Mouse (Mus musculus) liver, embryonic 11.5 days (tissue): ENCODE data around the gene Nav2. TPM values are rescaled to one million over a fixed set of nuclear protein-coding genes. Genes with fewer than 3 reads are reported as not detected.

Experiments used
- ATAC-seq: fragments of 200-750 bp; cut with Nextera tagmentation; replicated peaks from 2 replicates; pipeline ENCODE4 v1.8.0; 2017; ENCODE audit warnings: moderate number of reproducible peaks, mild to moderate bottlenecking, moderate TSS enrichment, moderate library complexity; ENCODE audit not compliant: low FRiP score
- DNase-seq: peaks from one replicate; pipeline ENCODE4 v3.0.0-alpha.2; 2017; ENCODE audit warnings: low spot score
- H3K27ac ChIP-seq: fragments of 300-500 bp; sonication (generic); 2 replicates; pipeline ENCODE4 v1.5.1; 2014; ENCODE audit warnings: mild to moderate bottlenecking, low read depth, low read length, control low read depth
- H3K27me3 ChIP-seq: fragments of 300-500 bp; sonication (generic); replicated peaks from 2 replicates; pipeline ENCODE4 v1.6.1; 2014; ENCODE audit warnings: low read length, mixed read lengths; ENCODE audit not compliant: control insufficient read depth, insufficient read depth
- H3K36me3 ChIP-seq: fragments of 300-500 bp; sonication (generic); 2 replicates; pipeline ENCODE4 v1.6.1; 2014; ENCODE audit warnings: mild to moderate bottlenecking, low read length, moderate library complexity, mixed read lengths; ENCODE audit not compliant: control insufficient read depth, insufficient read depth
- H3K4me1 ChIP-seq: fragments of 300-500 bp; sonication (generic); replicated peaks from 2 replicates; pipeline ENCODE4 v1.6.1; 2014; ENCODE audit warnings: low read length, mixed read lengths; ENCODE audit not compliant: control insufficient read depth, insufficient read depth
- H3K4me2 ChIP-seq: fragments of 300-500 bp; sonication (generic); 2 replicates; pipeline ENCODE4 v1.6.1; 2014; ENCODE audit warnings: mild to moderate bottlenecking, control low read depth, moderate library complexity
- H3K4me3 ChIP-seq: fragments of 300-500 bp; sonication (generic); 2 replicates; pipeline ENCODE4 v1.5.1; 2014; ENCODE audit warnings: low read depth, low read length, control low read depth
- H3K9ac ChIP-seq: fragments of 300-500 bp; sonication (generic); 2 replicates; pipeline ENCODE4 v1.6.1; 2014; ENCODE audit warnings: low read depth, low read length, control low read depth
- H3K9me3 ChIP-seq: fragments of 300-500 bp; sonication (generic); 2 replicates; pipeline ENCODE4 v1.6.1; 2016; ENCODE audit warnings: low read length, inconsistent platforms, mixed read lengths; ENCODE audit not compliant: control insufficient read depth
- WGBS: fragments of 180-500 bp; shearing (Covaris S2); extraction: QIAGEN DNeasy Blood & Tissue Kit; methylation state at CpG from one replicate; pipeline ENCODE4 v1.1.7; 2014; 5-methylcytosine and 5-hydroxymethylcytosine counted together
- polyA plus RNA-seq: library from polyadenylated mRNA; unstranded; fragments of >200 nt; fragmentation: Nextera tagmentation; extraction: Ambion mirVana; gene quantifications from 2 replicates; pipeline ENCODE4 v1.2.1, GENCODE M21; 2014

The Nav2 gene
- polyA plus RNA-seq, 1 experiment from 2014 or later: 6.2 TPM

- H3K4me1 ChIP-seq: peaks cover 6% of the 10 kb centered on the region; the same call in 1 of the 2 replicates
- no peaks in the 10 kb centered on the region for H3K9me3 ChIP-seq
- DNase-seq: peak; percentile 67
- WGBS: 8% methylated on average over 9 of the region's 9 CpGs
- no peak overlapping the region for H3K9ac ChIP-seq
- no peak overlapping the region for H3K4me2 ChIP-seq
- peaks cover 43% of the 10 kb centered on the region for H3K27me3 ChIP-seq
- no peak for ATAC-seq
- no peak overlapping the region for H3K4me3 ChIP-seq
- no peaks in the 10 kb centered on the region for H3K36me3 ChIP-seq
- no peak overlapping the region for H3K27ac ChIP-seq
Measured at GRCm38 (mm10) chr7:49249996-49250395, 341.5 kb downstream of the Nav2 start.

GRCm38 (mm10) chr7:49250581-49251307 is 342.2 kb downstream of the Nav2 start:
- H3K27ac ChIP-seq: no peak overlapping the region
- H3K36me3 ChIP-seq: no peaks in the 10 kb centered on the region
- ATAC-seq (no peak), DNase-seq (no peak)
- WGBS: 81% methylated on average over 13 of the region's 13 CpGs
- no peak overlapping the region for H3K9ac ChIP-seq
- peaks cover 6% of the 10 kb centered on the region; the same call in 1 of the 2 replicates for H3K4me1 ChIP-seq
- H3K4me3 ChIP-seq: no peak overlapping the region
- no peaks in the 10 kb centered on the region for H3K9me3 ChIP-seq
- no peak overlapping the region for H3K4me2 ChIP-seq
- peaks cover 40% of the 10 kb centered on the region for H3K27me3 ChIP-seq

- peaks cover 4% of the 10 kb centered on the region; the same call in 1 of the 2 replicates for H3K4me1 ChIP-seq
- 61% methylated on average over 10 of the region's 10 CpGs for WGBS
- no peak for DNase-seq
Measured at GRCm38 (mm10) chr7:49251308-49251638, 342.8 kb downstream of the Nav2 start.

GRCm38 (mm10) chr7:49252444-49252843 is 343.9 kb downstream of the Nav2 start:
- no peaks in the 10 kb centered on the region for H3K4me1 ChIP-seq
- WGBS: 91% methylated on average over 7 of the region's 7 CpGs
- no peak overlapping the region for H3K4me2 ChIP-seq
- H3K9ac ChIP-seq: no peak overlapping the region
- H3K27me3 ChIP-seq: peaks cover 25% of the 10 kb centered on the region
- ATAC-seq (no peak), DNase-seq (no peak)
- H3K36me3 ChIP-seq: no peaks in the 10 kb centered on the region
- H3K9me3 ChIP-seq: no peaks in the 10 kb centered on the region
- H3K27ac ChIP-seq: no peak overlapping the region
- no peak overlapping the region for H3K4me3 ChIP-seq

More at GRCm38 (mm10) chr7:49251308-49251638, 342.8 kb downstream of the Nav2 start:
- H3K27me3 ChIP-seq: peaks cover 37% of the 10 kb centered on the region
- H3K4me2 ChIP-seq: no peak overlapping the region
- H3K4me3 ChIP-seq: no peak overlapping the region
- no peaks in the 10 kb centered on the region for H3K9me3 ChIP-seq
- no peak overlapping the region for H3K27ac ChIP-seq
- no peaks in the 10 kb centered on the region for H3K36me3 ChIP-seq
- no peak overlapping the region for H3K9ac ChIP-seq
- no peak for ATAC-seq

GRCm38 (mm10) chr7:49252902-49253301 is 344.4 kb downstream of the Nav2 start:
- Histone ChIP-seq H3K4me1 (no peaks in the 10 kb centered on the region), H3K9me3 (no peaks in the 10 kb centered on the region), H3K4me2 (no peak overlapping the region), H3K9ac (no peak overlapping the region), H3K27ac (no peak overlapping the region), H3K27me3 (peaks cover 20% of the 10 kb centered on the region), H3K36me3 (no peaks in the 10 kb centered on the region), H3K4me3 (no peak overlapping the region)
- no peak for DNase-seq
- WGBS: 62% methylated on average over 6 of the region's 6 CpGs
- ATAC-seq: no peak

GRCm38 (mm10) chr7:49255053-49255452 is 346.5 kb downstream of the Nav2 start:
- H3K4me2 ChIP-seq: no peak overlapping the region
- no peaks in the 10 kb centered on the region for H3K4me1 ChIP-seq
- H3K27ac ChIP-seq: no peak overlapping the region
- no peak overlapping the region for H3K9ac ChIP-seq
- H3K27me3 ChIP-seq: no peaks in the 10 kb centered on the region
- DNase-seq (no peak), ATAC-seq (no peak)
- H3K9me3 ChIP-seq: no peaks in the 10 kb centered on the region
- H3K36me3 ChIP-seq: no peaks in the 10 kb centered on the region
- no peak overlapping the region for H3K4me3 ChIP-seq
- 88% methylated on average over 5 of the region's 5 CpGs for WGBS

GRCm38 (mm10) chr7:49257234-49257906 is 348.9 kb downstream of the Nav2 start:
- Histone ChIP-seq H3K27ac (no peak overlapping the region), H3K36me3 (no peaks in the 10 kb centered on the region), H3K9ac (no peak overlapping the region), H3K27me3 (0 out of 2 replicates have a peak, but pooled peaks cover 2% of the 10 kb centered on the region), H3K4me3 (no peak overlapping the region), H3K4me1 (no peaks in the 10 kb centered on the region), H3K9me3 (no peaks in the 10 kb centered on the region), H3K4me2 (no peak overlapping the region)
- ATAC-seq (no peak), DNase-seq (no peak)
- 78% methylated on average over 13 of the region's 13 CpGs for WGBS

GRCm38 (mm10) chr7:49258088-49258487 is 349.6 kb downstream of the Nav2 start:
- H3K27ac ChIP-seq: no peak overlapping the region
- no peak for ATAC-seq
- WGBS: 75% methylated on average over 6 of the region's 6 CpGs

More at GRCm38 (mm10) chr7:49258088-49258487, 349.6 kb downstream of the Nav2 start:
- H3K9me3 ChIP-seq: no peaks in the 10 kb centered on the region
- no peak for DNase-seq
- no peak overlapping the region for H3K9ac ChIP-seq
- no peaks in the 10 kb centered on the region for H3K4me1 ChIP-seq
- H3K36me3 ChIP-seq: no peaks in the 10 kb centered on the region
- no peak overlapping the region for H3K4me3 ChIP-seq
- 0 out of 2 replicates have a peak, but pooled peaks cover 2% of the 10 kb centered on the region for H3K27me3 ChIP-seq
- H3K4me2 ChIP-seq: no peak overlapping the region
